Mouse (Mus musculus): Measurements from ENCODE around the gene Rhou.

Gene Rhou

GRCm38 (mm10) chr8:123634395-123635131 lies 19.2 kb upstream of the Rhou start:
- H3K27me3 ChIP-seq (ENCODE audit: control insufficient read depth, insufficient read depth, low read length, poor library complexity, severe bottlenecking): no peaks in the 10 kb centered on the region
- no peak for DNase-seq (ENCODE audit: low read depth, low spot score)
- no peaks in the 10 kb centered on the region for H3K36me3 ChIP-seq (ENCODE audit: control insufficient read depth, insufficient read depth, low read length, poor library complexity, severe bottlenecking)

GRCm38 (mm10) chr8:123635671-123636070 lies 18.1 kb upstream of the Rhou start:
- DNase-seq (ENCODE audit: low read depth, low spot score): no peak
- Histone ChIP-seq H3K27me3 (ENCODE audit: control insufficient read depth, insufficient read depth, low read length, poor library complexity, severe bottlenecking) (no peaks in the 10 kb centered on the region), H3K36me3 (ENCODE audit: control insufficient read depth, insufficient read depth, low read length, poor library complexity, severe bottlenecking) (no peaks in the 10 kb centered on the region)

DNA sequence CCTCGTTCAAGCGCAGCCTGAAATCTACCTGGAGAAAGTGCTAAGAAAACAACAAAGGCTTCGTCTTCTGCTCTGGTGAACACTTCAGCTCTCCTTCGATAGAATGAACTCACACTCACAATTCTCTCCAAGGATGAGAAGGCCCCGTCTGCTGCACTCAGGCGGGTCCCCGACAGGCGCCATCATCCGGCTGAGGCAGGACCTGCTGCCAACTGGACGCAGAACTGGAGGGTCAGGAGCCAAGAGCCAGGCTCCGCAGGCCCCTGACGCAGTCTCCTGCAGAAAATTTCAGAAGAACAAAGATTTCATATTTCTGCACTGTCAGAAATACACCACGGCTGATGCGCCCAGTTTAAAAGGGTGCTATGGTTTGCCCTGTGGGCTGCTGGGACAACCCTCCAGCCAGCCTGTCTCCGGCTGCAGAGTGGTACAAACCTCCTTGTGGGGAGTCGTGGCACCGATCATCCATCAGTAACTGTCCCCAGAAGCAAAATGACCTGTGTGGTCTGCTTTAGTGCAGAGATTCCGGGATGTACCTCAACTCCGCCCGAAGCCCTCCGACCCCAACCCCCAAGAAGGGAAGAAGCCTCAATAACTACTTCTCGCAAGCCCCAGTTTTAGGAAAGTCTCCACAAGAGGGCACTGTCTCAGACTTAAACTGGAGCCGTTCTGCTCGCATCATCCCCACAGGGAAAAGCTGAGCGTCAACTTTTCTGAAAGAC lies 10.2 kb upstream of the Rhou start:
- peak; percentile 55 for DNase-seq (ENCODE audit: low read depth, low spot score)
- Histone ChIP-seq H3K36me3 (ENCODE audit: control insufficient read depth, insufficient read depth, low read length, poor library complexity, severe bottlenecking) (no peaks in the 10 kb centered on the region), H3K27me3 (ENCODE audit: control insufficient read depth, insufficient read depth, low read length, poor library complexity, severe bottlenecking) (no peaks in the 10 kb centered on the region)

DNA sequence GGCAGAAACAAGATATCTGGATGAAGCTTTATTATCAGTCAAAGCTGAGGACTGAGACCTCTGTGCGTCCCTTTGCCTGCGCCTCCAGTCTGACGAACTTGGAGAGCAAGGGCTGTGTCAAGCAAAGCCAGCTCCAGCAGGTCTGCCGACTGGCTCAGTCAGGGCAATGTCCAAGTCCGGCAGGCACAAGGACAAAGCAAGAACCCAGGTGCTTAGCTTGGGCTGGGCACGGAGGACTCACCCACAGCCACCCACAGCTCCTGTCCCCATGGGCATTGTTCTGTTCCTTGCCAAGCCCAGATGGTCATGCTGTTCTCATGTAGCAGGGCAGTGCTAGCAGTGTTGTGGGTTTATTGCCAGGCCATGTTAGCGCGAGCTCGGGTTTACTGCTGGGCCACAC lies 8.5 kb upstream of the Rhou start:
- no peak for DNase-seq (ENCODE audit: low read depth, low spot score)
- no peaks in the 10 kb centered on the region for H3K36me3 ChIP-seq (ENCODE audit: control insufficient read depth, insufficient read depth, low read length, poor library complexity, severe bottlenecking)
- H3K27me3 ChIP-seq (ENCODE audit: control insufficient read depth, insufficient read depth, low read length, poor library complexity, severe bottlenecking): no peaks in the 10 kb centered on the region

GRCm38 (mm10) chr8:123648245-123649170 lies 5.2 kb upstream of the Rhou start:
- Histone ChIP-seq H3K36me3 (ENCODE audit: control insufficient read depth, insufficient read depth, low read length, poor library complexity, severe bottlenecking) (no peaks in the 10 kb centered on the region), H3K27me3 (ENCODE audit: control insufficient read depth, insufficient read depth, low read length, poor library complexity, severe bottlenecking) (no peaks in the 10 kb centered on the region)
- no peak for DNase-seq (ENCODE audit: low read depth, low spot score)

- Histone ChIP-seq H3K36me3 (ENCODE audit: control insufficient read depth, insufficient read depth, low read length, poor library complexity, severe bottlenecking) (no peaks in the 10 kb centered on the region), H3K27me3 (ENCODE audit: control insufficient read depth, insufficient read depth, low read length, poor library complexity, severe bottlenecking) (no peaks in the 10 kb centered on the region)
- no peak for DNase-seq (ENCODE audit: low read depth, low spot score)
Measured at GRCm38 (mm10) chr8:123649483-123649882, 4.2 kb upstream of the Rhou start.

- Histone ChIP-seq H3K36me3 (ENCODE audit: control insufficient read depth, insufficient read depth, low read length, poor library complexity, severe bottlenecking) (no peaks in the 10 kb centered on the region), H3K27me3 (ENCODE audit: control insufficient read depth, insufficient read depth, low read length, poor library complexity, severe bottlenecking) (no peaks in the 10 kb centered on the region)
- no peak for DNase-seq (ENCODE audit: low read depth, low spot score)
Measured at GRCm38 (mm10) chr8:123651390-123652098, 2.2 kb upstream of the Rhou start.

- Histone ChIP-seq H3K27me3 (ENCODE audit: control insufficient read depth, insufficient read depth, low read length, poor library complexity, severe bottlenecking) (no peaks in the 10 kb centered on the region), H3K36me3 (ENCODE audit: control insufficient read depth, insufficient read depth, low read length, poor library complexity, severe bottlenecking) (no peaks in the 10 kb centered on the region)
- DNase-seq (ENCODE audit: low read depth, low spot score): no peak
Measured at GRCm38 (mm10) chr8:123652641-123653040, 1.1 kb upstream of the Rhou start.

DNA sequence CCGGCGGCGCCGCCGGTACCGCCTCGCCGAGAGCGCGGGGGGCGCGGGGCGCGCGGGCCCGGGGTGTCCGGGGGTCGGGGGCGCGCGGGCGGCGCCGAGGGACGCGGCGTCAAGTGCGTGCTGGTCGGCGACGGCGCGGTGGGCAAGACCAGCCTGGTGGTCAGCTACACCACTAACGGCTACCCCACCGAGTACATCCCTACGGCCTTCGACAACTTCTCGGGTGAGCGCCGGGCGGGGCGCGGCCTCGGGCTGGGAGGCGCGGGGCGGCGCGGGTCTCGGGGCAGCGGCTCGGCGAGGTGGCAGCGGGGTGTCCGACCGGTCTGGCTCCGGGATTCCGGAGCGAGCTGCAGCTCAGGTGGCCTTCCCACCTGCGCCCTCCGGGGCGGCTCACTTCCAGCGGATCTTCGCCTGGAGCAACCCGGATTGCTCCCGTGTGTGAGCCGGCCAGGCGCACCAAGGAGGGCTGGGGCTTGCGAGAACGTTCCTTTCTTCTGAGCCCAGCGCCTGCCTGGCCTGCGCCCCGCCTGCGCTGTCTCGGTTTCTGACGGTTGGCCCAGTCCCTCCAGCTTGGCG lies 353 bp downstream of the Rhou start:
- H3K27me3 ChIP-seq (ENCODE audit: control insufficient read depth, insufficient read depth, low read length, poor library complexity, severe bottlenecking): no peaks in the 10 kb centered on the region
- no peaks in the 10 kb centered on the region for H3K36me3 ChIP-seq (ENCODE audit: control insufficient read depth, insufficient read depth, low read length, poor library complexity, severe bottlenecking)
- no peak for DNase-seq (ENCODE audit: low read depth, low spot score)

- DNase-seq (ENCODE audit: low read depth, low spot score): no peak
- Histone ChIP-seq H3K36me3 (ENCODE audit: control insufficient read depth, insufficient read depth, low read length, poor library complexity, severe bottlenecking) (no peaks in the 10 kb centered on the region), H3K27me3 (ENCODE audit: control insufficient read depth, insufficient read depth, low read length, poor library complexity, severe bottlenecking) (no peaks in the 10 kb centered on the region)
Measured at GRCm38 (mm10) chr8:123654763-123655162, 1.0 kb downstream of the Rhou start.

DNA sequence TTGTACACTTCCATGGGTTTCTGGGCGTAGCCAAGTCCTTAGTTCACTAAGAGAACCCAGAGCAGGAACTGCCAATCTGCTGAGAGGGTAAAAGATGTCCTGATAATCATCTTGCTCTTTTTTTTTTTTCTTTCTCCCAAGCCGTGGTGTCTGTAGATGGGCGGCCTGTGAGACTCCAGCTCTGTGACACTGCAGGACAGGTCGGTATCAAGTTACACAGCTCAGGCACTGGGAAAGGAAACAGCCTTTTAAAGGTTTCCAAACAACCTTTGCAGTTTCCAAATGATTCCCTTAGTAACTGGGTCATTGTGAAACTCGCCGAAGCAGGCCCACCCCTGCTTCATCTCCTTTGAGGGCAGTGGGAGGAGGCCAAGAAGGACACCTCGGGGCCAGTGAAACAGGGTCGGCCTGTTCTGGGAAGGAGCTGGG lies 1.6 kb downstream of the Rhou start:
- H3K36me3 ChIP-seq (ENCODE audit: control insufficient read depth, insufficient read depth, low read length, poor library complexity, severe bottlenecking): no peaks in the 10 kb centered on the region
- no peak for DNase-seq (ENCODE audit: low read depth, low spot score)

DNA sequence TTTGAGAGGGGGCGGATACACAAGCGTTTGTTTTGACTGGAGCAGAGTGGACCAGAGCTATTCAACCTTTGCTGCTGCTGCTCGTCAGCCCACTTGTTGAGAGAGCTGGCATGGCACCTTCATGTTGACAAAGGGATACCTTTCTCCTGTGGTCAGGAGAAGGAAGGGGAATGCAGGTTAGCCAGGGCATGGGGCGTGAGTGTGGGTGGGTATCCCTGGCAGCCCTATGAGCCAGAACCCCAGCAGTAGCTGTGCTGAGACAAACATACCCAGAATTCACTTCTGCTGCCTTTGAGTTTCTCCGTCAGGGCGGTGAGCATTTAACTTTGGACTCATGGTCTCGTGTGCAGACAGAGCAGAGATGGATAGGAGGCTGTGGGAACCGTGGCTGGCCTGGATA lies 4.1 kb downstream of the Rhou start:
- no peak for DNase-seq (ENCODE audit: low read depth, low spot score)
- H3K27me3 ChIP-seq (ENCODE audit: control insufficient read depth, insufficient read depth, low read length, poor library complexity, severe bottlenecking): no peaks in the 10 kb centered on the region
- H3K36me3 ChIP-seq (ENCODE audit: control insufficient read depth, insufficient read depth, low read length, poor library complexity, severe bottlenecking): no peaks in the 10 kb centered on the region

More for the DNA sequence above, 1.6 kb downstream of the Rhou start:
- no peaks in the 10 kb centered on the region for H3K27me3 ChIP-seq (ENCODE audit: control insufficient read depth, insufficient read depth, low read length, poor library complexity, severe bottlenecking)

GRCm38 (mm10) chr8:123659469-123660057 lies 5.8 kb downstream of the Rhou start:
- DNase-seq (ENCODE audit: low read depth, low spot score): no peak
- Histone ChIP-seq H3K36me3 (ENCODE audit: control insufficient read depth, insufficient read depth, low read length, poor library complexity, severe bottlenecking) (no peaks in the 10 kb centered on the region), H3K27me3 (ENCODE audit: control insufficient read depth, insufficient read depth, low read length, poor library complexity, severe bottlenecking) (no peaks in the 10 kb centered on the region)

GRCm38 (mm10) chr8:123661515-123661914 lies 7.8 kb downstream of the Rhou start:
- H3K27me3 ChIP-seq (ENCODE audit: control insufficient read depth, insufficient read depth, low read length, poor library complexity, severe bottlenecking): no peaks in the 10 kb centered on the region
- no peak for DNase-seq (ENCODE audit: low read depth, low spot score)

More at GRCm38 (mm10) chr8:123661515-123661914, 7.8 kb downstream of the Rhou start:
- no peaks in the 10 kb centered on the region for H3K36me3 ChIP-seq (ENCODE audit: control insufficient read depth, insufficient read depth, low read length, poor library complexity, severe bottlenecking)
